Mouse (Mus musculus): Measurements from ENCODE around the gene Smox. TPM values are rescaled to one million over a fixed set of nuclear protein-coding genes. Genes with fewer than 3 reads are reported as not detected.
"Not testable (repeated sequence)": the region's sequence is repeated elsewhere in the genome, so short reads cannot be mapped to it uniquely, and the experiment has no call there.

Gene Smox
- polyA plus RNA-seq, 1 experiment from 2014 or later = 21.7 TPM

GRCm38 (mm10) chr2:131460946-131461682 lies 30.2 kb upstream of the Smox start:
- H3K4me2 ChIP-seq (ENCODE audit: low read depth, low read length) = no peak overlapping the region
- no peaks in the 10 kb centered on the region for H3K36me3 ChIP-seq (ENCODE audit: control insufficient read depth, insufficient read depth, low read length)
- ATAC-seq = no peak
- WGBS = 63% methylated on average over 9 of the region's 9 CpGs
- no peak overlapping the region for H3K4me3 ChIP-seq (ENCODE audit: low read length)
- H3K9ac ChIP-seq (ENCODE audit: low read depth, low read length) = no peak overlapping the region
- H3K27me3 ChIP-seq (replicated peaks; ENCODE audit: control insufficient read depth, insufficient read depth, low read length) = no peaks in the 10 kb centered on the region
- no peak overlapping the region for H3K27ac ChIP-seq (ENCODE audit: low read length)
- H3K4me1 ChIP-seq (ENCODE audit: control insufficient read depth, insufficient read depth, low read length) = no peaks in the 10 kb centered on the region
- no peaks in the 10 kb centered on the region for H3K9me3 ChIP-seq (ENCODE audit: control insufficient read depth, low read length)

GRCm38 (mm10) chr2:131462991-131463390 lies 28.3 kb upstream of the Smox start:
- Histone ChIP-seq H3K4me3 (ENCODE audit: low read length) (no peak overlapping the region), H3K4me1 (ENCODE audit: control insufficient read depth, insufficient read depth, low read length) (no peaks in the 10 kb centered on the region), H3K4me2 (ENCODE audit: low read depth, low read length) (no peak overlapping the region), H3K27ac (ENCODE audit: low read length) (no peak overlapping the region), H3K27me3 (replicated peaks; ENCODE audit: control insufficient read depth, insufficient read depth, low read length) (no peaks in the 10 kb centered on the region), H3K9ac (ENCODE audit: low read depth, low read length) (no peak overlapping the region), H3K9me3 (ENCODE audit: control insufficient read depth, low read length) (no peaks in the 10 kb centered on the region), H3K36me3 (ENCODE audit: control insufficient read depth, insufficient read depth, low read length) (no peaks in the 10 kb centered on the region)
- ATAC-seq = no peak
- 79% methylated on average over 4 of the region's 4 CpGs for WGBS

- Histone ChIP-seq H3K4me2 (ENCODE audit: low read depth, low read length) (no peak overlapping the region), H3K9me3 (ENCODE audit: control insufficient read depth, low read length) (no peaks in the 10 kb centered on the region), H3K9ac (ENCODE audit: low read depth, low read length) (no peak overlapping the region), H3K36me3 (ENCODE audit: control insufficient read depth, insufficient read depth, low read length) (no peaks in the 10 kb centered on the region), H3K27me3 (replicated peaks; ENCODE audit: control insufficient read depth, insufficient read depth, low read length) (no peaks in the 10 kb centered on the region), H3K4me1 (ENCODE audit: control insufficient read depth, insufficient read depth, low read length) (no peaks in the 10 kb centered on the region), H3K4me3 (ENCODE audit: low read length) (no peak overlapping the region), H3K27ac (ENCODE audit: low read length) (no peak overlapping the region)
- 87% methylated on average over 2 of the region's 2 CpGs for WGBS
- ATAC-seq = no peak
Observed at GRCm38 (mm10) chr2:131464147-131464546, 27.1 kb upstream of the Smox start.

- no peak for ATAC-seq
- H3K9me3 ChIP-seq (ENCODE audit: control insufficient read depth, low read length) = no peaks in the 10 kb centered on the region
- no peak overlapping the region for H3K4me2 ChIP-seq (ENCODE audit: low read depth, low read length)
- no peak overlapping the region for H3K27ac ChIP-seq (ENCODE audit: low read length)
- no peaks in the 10 kb centered on the region for H3K36me3 ChIP-seq (ENCODE audit: control insufficient read depth, insufficient read depth, low read length)
- WGBS = 55% methylated on average over 2 of the region's 2 CpGs
- H3K27me3 ChIP-seq (replicated peaks; ENCODE audit: control insufficient read depth, insufficient read depth, low read length) = no peaks in the 10 kb centered on the region
- no peaks in the 10 kb centered on the region for H3K4me1 ChIP-seq (ENCODE audit: control insufficient read depth, insufficient read depth, low read length)
- H3K4me3 ChIP-seq (ENCODE audit: low read length) = no peak overlapping the region
- H3K9ac ChIP-seq (ENCODE audit: low read depth, low read length) = no peak overlapping the region
Observed at GRCm38 (mm10) chr2:131466732-131467131, 24.6 kb upstream of the Smox start.

- Histone ChIP-seq H3K27me3 (replicated peaks; ENCODE audit: control insufficient read depth, insufficient read depth, low read length) (no peaks in the 10 kb centered on the region), H3K36me3 (ENCODE audit: control insufficient read depth, insufficient read depth, low read length) (no peaks in the 10 kb centered on the region), H3K9me3 (ENCODE audit: control insufficient read depth, low read length) (no peaks in the 10 kb centered on the region), H3K4me2 (ENCODE audit: low read depth, low read length) (no peak overlapping the region), H3K4me3 (ENCODE audit: low read length) (no peak overlapping the region), H3K27ac (ENCODE audit: low read length) (no peak overlapping the region), H3K4me1 (ENCODE audit: control insufficient read depth, insufficient read depth, low read length) (no peaks in the 10 kb centered on the region), H3K9ac (ENCODE audit: low read depth, low read length) (no peak overlapping the region)
- WGBS = 45% methylated on average over 1 of the region's 1 CpGs
- no peak for ATAC-seq
Observed at GRCm38 (mm10) chr2:131469916-131470315, 21.4 kb upstream of the Smox start.

GRCm38 (mm10) chr2:131473749-131474148 lies 17.5 kb upstream of the Smox start:
- Histone ChIP-seq H3K9me3 (ENCODE audit: control insufficient read depth, low read length) (no peaks in the 10 kb centered on the region), H3K36me3 (ENCODE audit: control insufficient read depth, insufficient read depth, low read length) (no peaks in the 10 kb centered on the region), H3K4me1 (ENCODE audit: control insufficient read depth, insufficient read depth, low read length) (no peaks in the 10 kb centered on the region), H3K4me3 (ENCODE audit: low read length) (no peak overlapping the region), H3K27me3 (replicated peaks; ENCODE audit: control insufficient read depth, insufficient read depth, low read length) (no peaks in the 10 kb centered on the region), H3K9ac (ENCODE audit: low read depth, low read length) (no peak overlapping the region), H3K4me2 (ENCODE audit: low read depth, low read length) (no peak overlapping the region), H3K27ac (ENCODE audit: low read length) (no peak overlapping the region)
- 87% methylated on average over 6 of the region's 6 CpGs for WGBS
- ATAC-seq = no peak

- H3K9me3 ChIP-seq (ENCODE audit: control insufficient read depth, low read length); H3K36me3 ChIP-seq (ENCODE audit: control insufficient read depth, insufficient read depth, low read length); ATAC-seq; H3K4me3 ChIP-seq (ENCODE audit: low read length); H3K4me1 ChIP-seq (ENCODE audit: control insufficient read depth, insufficient read depth, low read length); H3K4me2 ChIP-seq (ENCODE audit: low read depth, low read length); H3K9ac ChIP-seq (ENCODE audit: low read depth, low read length); H3K27ac ChIP-seq (ENCODE audit: low read length); H3K27me3 ChIP-seq (replicated peaks; ENCODE audit: control insufficient read depth, insufficient read depth, low read length): not testable (repeated sequence)
- WGBS = 87% methylated on average over 5 of the region's 5 CpGs
Observed at GRCm38 (mm10) chr2:131477105-131477504, 14.2 kb upstream of the Smox start.

- H3K4me1 ChIP-seq (ENCODE audit: control insufficient read depth, insufficient read depth, low read length) = no peaks in the 10 kb centered on the region
- H3K36me3 ChIP-seq (ENCODE audit: control insufficient read depth, insufficient read depth, low read length) = no peaks in the 10 kb centered on the region
- no peak overlapping the region for H3K4me2 ChIP-seq (ENCODE audit: low read depth, low read length)
- 86% methylated on average over 6 of the region's 6 CpGs for WGBS
- no peak for ATAC-seq
- no peak overlapping the region for H3K4me3 ChIP-seq (ENCODE audit: low read length)
- no peaks in the 10 kb centered on the region for H3K27me3 ChIP-seq (replicated peaks; ENCODE audit: control insufficient read depth, insufficient read depth, low read length)
- no peak overlapping the region for H3K27ac ChIP-seq (ENCODE audit: low read length)
- H3K9me3 ChIP-seq (ENCODE audit: control insufficient read depth, low read length) = no peaks in the 10 kb centered on the region
- H3K9ac ChIP-seq (ENCODE audit: low read depth, low read length) = no peak overlapping the region
Observed at GRCm38 (mm10) chr2:131477917-131478316, 13.4 kb upstream of the Smox start.

GRCm38 (mm10) chr2:131478349-131478748 lies 12.9 kb upstream of the Smox start:
- Histone ChIP-seq H3K4me2 (ENCODE audit: low read depth, low read length) (no peak overlapping the region), H3K9ac (ENCODE audit: low read depth, low read length) (no peak overlapping the region), H3K27ac (ENCODE audit: low read length) (no peak overlapping the region), H3K36me3 (ENCODE audit: control insufficient read depth, insufficient read depth, low read length) (no peaks in the 10 kb centered on the region), H3K4me1 (ENCODE audit: control insufficient read depth, insufficient read depth, low read length) (no peaks in the 10 kb centered on the region), H3K4me3 (ENCODE audit: low read length) (no peak overlapping the region), H3K27me3 (replicated peaks; ENCODE audit: control insufficient read depth, insufficient read depth, low read length) (no peaks in the 10 kb centered on the region), H3K9me3 (ENCODE audit: control insufficient read depth, low read length) (no peaks in the 10 kb centered on the region)
- WGBS = 77% methylated on average over 8 of the region's 8 CpGs
- no peak for ATAC-seq

GRCm38 (mm10) chr2:131478916-131479315 lies 12.4 kb upstream of the Smox start:
- no peak overlapping the region for H3K4me2 ChIP-seq (ENCODE audit: low read depth, low read length)
- no peak overlapping the region for H3K27ac ChIP-seq (ENCODE audit: low read length)
- H3K4me1 ChIP-seq (ENCODE audit: control insufficient read depth, insufficient read depth, low read length) = no peaks in the 10 kb centered on the region
- H3K9ac ChIP-seq (ENCODE audit: low read depth, low read length) = no peak overlapping the region
- H3K9me3 ChIP-seq (ENCODE audit: control insufficient read depth, low read length) = no peaks in the 10 kb centered on the region
- WGBS = 91% methylated on average over 4 of the region's 4 CpGs
- no peaks in the 10 kb centered on the region for H3K27me3 ChIP-seq (replicated peaks; ENCODE audit: control insufficient read depth, insufficient read depth, low read length)
- H3K4me3 ChIP-seq (ENCODE audit: low read length) = no peak overlapping the region
- no peaks in the 10 kb centered on the region for H3K36me3 ChIP-seq (ENCODE audit: control insufficient read depth, insufficient read depth, low read length)
- no peak for ATAC-seq
